ENCODE assay signal across 16 mouse cellular contexts in genomic region chr3:17582487-17582886, GRCm38 (mm10).
A peak's percentile ranks its signal among the peaks of the same experiment; 100 is the strongest.
DNase-seq lines count a peak whose midpoint lies in the region; ATAC-seq lines count a peak whose summit lies in the region.
"Had no signal": no experiment of that assay in that cellular context is flagged by ENCODE, and none has a peak within 500 bp of the region (broad histone marks: within the 10 kb centered on the region; RNA-seq: fewer than 3 reads in every experiment).

No protein-coding gene starts in this region.

- no peaks in the 10 kb centered on the region for H3K4me1 ChIP-seq in forebrain, embryonic 11.5 days (replicated peaks; ENCODE audit: control insufficient read depth, insufficient read depth, low read length)
- H3K4me1 ChIP-seq in hindbrain, embryonic 13.5 days (replicated peaks): 0 out of 2 replicates have a peak, but pooled peaks cover 2% of the 10 kb centered on the region
- peaks cover 5% of the 10 kb centered on the region; the same call in 1 of the 2 replicates for H3K4me1 ChIP-seq in midbrain, embryonic 15.5 days
- H3K4me1 ChIP-seq in intestine, embryonic 15.5 days (replicated peaks): no peaks in the 10 kb centered on the region
- H3K4me1 ChIP-seq: embryonic facial prominence, embryonic 13.5 days; heart, embryonic 13.5 days had no signal

- no peak overlapping the region for H3K4me2 ChIP-seq in forebrain, embryonic 11.5 days (ENCODE audit: low read depth, low read length, severe bottlenecking)
- H3K4me2 ChIP-seq in hindbrain, embryonic 13.5 days: 0 out of 2 replicates have a peak overlapping the region, but pooled peaks have one; percentile 25
- peak overlapping the region; percentile 35 for H3K4me2 ChIP-seq in midbrain, embryonic 15.5 days
- H3K4me2 ChIP-seq in intestine, embryonic 15.5 days (replicated peaks): no peak overlapping the region
- H3K4me2 ChIP-seq: embryonic facial prominence, embryonic 13.5 days; heart, embryonic 13.5 days had no signal

- peak; percentile 54 for ATAC-seq in forebrain, embryonic 11.5 days (replicated peaks; ENCODE audit: low FRiP score)
- peak; percentile 40; the same call in 1 of the 2 replicates for ATAC-seq in hindbrain, embryonic 13.5 days (ENCODE audit: low FRiP score)
- ATAC-seq in midbrain, embryonic 15.5 days (replicated peaks): peak; percentile 72
- no peak for ATAC-seq in intestine, embryonic 15.5 days
- ATAC-seq in CD4-positive, CD25-positive, alpha-beta regulatory T cell, adult 4 months: no peak
- ATAC-seq: liver, postnatal 0 days had no signal

- H3K27me3 ChIP-seq in forebrain, embryonic 11.5 days (ENCODE audit: control insufficient read depth, insufficient read depth, low read length): no peaks in the 10 kb centered on the region
- H3K27me3 ChIP-seq in hindbrain, embryonic 13.5 days: no peaks in the 10 kb centered on the region
- no peaks in the 10 kb centered on the region for H3K27me3 ChIP-seq in midbrain, embryonic 15.5 days (replicated peaks)
- no peaks in the 10 kb centered on the region for H3K27me3 ChIP-seq in intestine, embryonic 15.5 days (replicated peaks)
- H3K27me3 ChIP-seq: embryonic facial prominence, embryonic 13.5 days; heart, embryonic 13.5 days had no signal

- WGBS in forebrain, embryonic 11.5 days: 32% methylated on average over 9 of the region's 9 CpGs
- WGBS in hindbrain, embryonic 13.5 days: 18% methylated on average over 9 of the region's 9 CpGs
- 14% methylated on average over 9 of the region's 9 CpGs for WGBS in midbrain, embryonic 15.5 days
- 62% methylated on average over 9 of the region's 9 CpGs for WGBS in intestine, embryonic 15.5 days

- peak; percentile 46 for DNase-seq in brain, embryonic 18.5 days (ENCODE audit: low read depth, low spot score)
- no peak for DNase-seq in forebrain, embryonic 11.5 days (ENCODE audit: low spot score)
- DNase-seq in frontal cortex, postnatal 25 days (ENCODE audit: low spot score in 2 of 2): no peak
- no peak for DNase-seq in lung, postnatal 36 days
- DNase-seq: adrenal gland, postnatal 25 days; cerebellum, adult 9-11 months; gastrocnemius, postnatal 36 days; kidney, adult 9 months; liver, postnatal 0 days had no signal

- H3K9me3 ChIP-seq in forebrain, embryonic 11.5 days (ENCODE audit: control insufficient read depth, low read length): no peaks in the 10 kb centered on the region
- H3K9me3 ChIP-seq in hindbrain, embryonic 13.5 days: no peaks in the 10 kb centered on the region
- no peaks in the 10 kb centered on the region for H3K9me3 ChIP-seq in midbrain, embryonic 15.5 days
- no peaks in the 10 kb centered on the region for H3K9me3 ChIP-seq in intestine, embryonic 15.5 days
- H3K9me3 ChIP-seq: embryonic facial prominence, embryonic 13.5 days; heart, embryonic 13.5 days had no signal

- H3K9ac ChIP-seq in forebrain, embryonic 11.5 days (ENCODE audit: low read length): no peak overlapping the region
- no peak overlapping the region for H3K9ac ChIP-seq in hindbrain, embryonic 13.5 days
- no peak overlapping the region for H3K9ac ChIP-seq in midbrain, embryonic 15.5 days
- H3K9ac ChIP-seq in intestine, embryonic 15.5 days: no peak overlapping the region
- H3K9ac ChIP-seq: embryonic facial prominence, embryonic 13.5 days; heart, embryonic 13.5 days; liver, postnatal 0 days had no signal

- H3K36me3 ChIP-seq in forebrain, embryonic 11.5 days (ENCODE audit: control insufficient read depth, insufficient read depth, low read length): no peaks in the 10 kb centered on the region
- H3K36me3 ChIP-seq in hindbrain, embryonic 13.5 days: no peaks in the 10 kb centered on the region
- no peaks in the 10 kb centered on the region for H3K36me3 ChIP-seq in midbrain, embryonic 15.5 days (replicated peaks)
- H3K36me3 ChIP-seq in intestine, embryonic 15.5 days: no peaks in the 10 kb centered on the region
- H3K36me3 ChIP-seq: embryonic facial prominence, embryonic 13.5 days; heart, embryonic 13.5 days had no signal

- H3K4me3 ChIP-seq in forebrain, embryonic 11.5 days (ENCODE audit: low read depth, low read length): no peak overlapping the region
- H3K4me3 ChIP-seq in hindbrain, embryonic 13.5 days: no peak overlapping the region
- no peak overlapping the region for H3K4me3 ChIP-seq in midbrain, embryonic 15.5 days
- no peak overlapping the region for H3K4me3 ChIP-seq in intestine, embryonic 15.5 days (replicated peaks)
- H3K4me3 ChIP-seq: embryonic facial prominence, embryonic 13.5 days; heart, embryonic 13.5 days; left cerebral cortex, adult 2 months had no signal

- peak overlapping the region; percentile 39; the same call in 1 of the 2 replicates for H3K27ac ChIP-seq in forebrain, embryonic 11.5 days (ENCODE audit: low read depth, low read length)
- peak overlapping the region; percentile 90 for H3K27ac ChIP-seq in hindbrain, embryonic 13.5 days
- peak overlapping the region; percentile 88 for H3K27ac ChIP-seq in midbrain, embryonic 15.5 days
- H3K27ac ChIP-seq in intestine, embryonic 15.5 days: no peak overlapping the region
- H3K27ac ChIP-seq: embryonic facial prominence, embryonic 13.5 days; heart, embryonic 13.5 days; left cerebral cortex, adult 2 months had no signal

Comparison
In these comparisons a context has a peak if more than half of its experiments do, and no peak if none do; other contexts are left out.
1. ATAC-seq: peak in forebrain, embryonic 11.5 days (single experiment), hindbrain, embryonic 13.5 days (single experiment) and midbrain, embryonic 15.5 days (single experiment); none in intestine, embryonic 15.5 days (single experiment) and CD4-positive, CD25-positive, alpha-beta regulatory T cell, adult 4 months (single experiment).
2. H3K4me2 ChIP-seq: peak in hindbrain, embryonic 13.5 days (single experiment) and midbrain, embryonic 15.5 days (single experiment); none in forebrain, embryonic 11.5 days (single experiment) and intestine, embryonic 15.5 days (single experiment).